Mouse (Mus musculus) adipocyte (in vitro differentiated cells): ENCODE measurements around the gene Rhot2.
A peak's percentile ranks its signal among the peaks of the same experiment; 100 is the strongest.

Source experiments
- DNase-seq: peaks from one replicate; pipeline ENCODE4 v3.0.0-alpha.2; 2016; ENCODE audit warnings: low spot score

Rhot2 gene

GRCm38 (mm10) chr17:25874148-25874720 lies 29.6 kb upstream of the Rhot2 start:
- DNase-seq: no peak

- DNase-seq: no peak
These were observed 28.9 kb upstream of the Rhot2 start for GRCm38 (mm10) chr17:25873405-25874147.

- DNase-seq: no peak
These were observed 28.0 kb upstream of the Rhot2 start for GRCm38 (mm10) chr17:25872676-25873075.

- DNase-seq: peak; percentile 59
These were observed 26.9 kb upstream of the Rhot2 start for GRCm38 (mm10) chr17:25871566-25871965.

GRCm38 (mm10) chr17:25869954-25870353 lies 25.3 kb upstream of the Rhot2 start:
- DNase-seq: no peak

- no peak for DNase-seq
These were observed 24.8 kb upstream of the Rhot2 start for GRCm38 (mm10) chr17:25869498-25869897.

- peak; percentile 98 for DNase-seq
These were observed 24.0 kb upstream of the Rhot2 start, which contains the start of gene Mcrip2 for GRCm38 (mm10) chr17:25868601-25869191. Gene Mcrip2 (minus strand): TSS chr17:25868764.

GRCm38 (mm10) chr17:25867836-25868600 lies 23.4 kb upstream of the Rhot2 start:
- DNase-seq: peak; percentile 95

- no peak for DNase-seq
These were observed 22.8 kb upstream of the Rhot2 start for GRCm38 (mm10) chr17:25867509-25867835.

GRCm38 (mm10) chr17:25866172-25866571 lies 21.5 kb upstream of the Rhot2 start:
- peak; percentile 48 for DNase-seq

- no peak for DNase-seq
These were observed 20.6 kb upstream of the Rhot2 start for GRCm38 (mm10) chr17:25865288-25865687.

GRCm38 (mm10) chr17:25864311-25864710 lies 19.7 kb upstream of the Rhot2 start:
- no peak for DNase-seq

GRCm38 (mm10) chr17:25863681-25864080 lies 19.0 kb upstream of the Rhot2 start:
- no peak for DNase-seq

- no peak for DNase-seq
These were observed 17.3 kb upstream of the Rhot2 start for GRCm38 (mm10) chr17:25861704-25862612.

- DNase-seq: peak; percentile 87
These were observed 16.4 kb upstream of the Rhot2 start, which contains the start of gene Wdr90 for GRCm38 (mm10) chr17:25860832-25861703. Gene Wdr90 (minus strand): TSS chr17:25861501.

GRCm38 (mm10) chr17:25860229-25860628 lies 15.6 kb upstream of the Rhot2 start:
- DNase-seq: no peak

GRCm38 (mm10) chr17:25843636-25844395 lies 835 bp downstream of the Rhot2 start:
- DNase-seq: no peak

- no peak for DNase-seq
These were observed 1.5 kb downstream of the Rhot2 start for GRCm38 (mm10) chr17:25843122-25843521.

- DNase-seq: peak; percentile 63
These were observed 2.1 kb downstream of the Rhot2 start for GRCm38 (mm10) chr17:25842509-25842908.
